Mouse (Mus musculus) naive thymus-derived CD4-positive, alpha-beta T cell, adult 2 months (primary cell): Measurements from ENCODE around the gene Hnf1b.

Experiments
- DNase-seq: peaks from one replicate; pipeline ENCODE4 v3.0.0-alpha.2; 2011; ENCODE audit warnings: low read depth

Gene Hnf1b

DNA sequence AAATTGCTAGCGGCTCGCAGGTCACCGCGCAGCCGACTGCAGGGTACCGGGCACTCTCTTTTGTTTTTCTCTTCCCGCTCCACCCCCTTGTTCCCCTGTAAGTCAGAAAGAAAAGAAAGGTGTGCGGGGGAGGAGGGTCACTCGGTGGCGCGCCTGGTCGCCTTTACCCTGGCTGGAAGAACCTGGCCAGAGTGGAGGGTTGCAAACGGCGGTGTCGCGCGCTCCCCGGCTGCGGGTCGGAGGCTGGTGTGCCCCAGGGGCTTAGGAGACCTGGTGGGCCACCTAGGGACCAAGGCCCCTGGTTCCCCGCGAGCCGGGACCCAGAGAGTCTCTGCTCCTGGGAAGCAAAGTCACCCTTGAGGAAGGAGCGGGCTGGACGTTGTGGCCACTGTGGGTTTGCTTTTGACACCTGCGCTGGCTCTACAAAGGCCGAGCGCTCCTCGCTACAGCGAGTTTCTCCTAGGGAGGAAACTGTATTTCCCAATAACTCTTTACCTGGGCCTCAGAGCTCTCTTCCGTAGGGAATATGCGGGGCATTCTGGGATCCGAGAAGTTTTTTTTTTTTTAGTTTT lies 3.4 kb downstream of the Hnf1b start:
- DNase-seq: no peak

DNA sequence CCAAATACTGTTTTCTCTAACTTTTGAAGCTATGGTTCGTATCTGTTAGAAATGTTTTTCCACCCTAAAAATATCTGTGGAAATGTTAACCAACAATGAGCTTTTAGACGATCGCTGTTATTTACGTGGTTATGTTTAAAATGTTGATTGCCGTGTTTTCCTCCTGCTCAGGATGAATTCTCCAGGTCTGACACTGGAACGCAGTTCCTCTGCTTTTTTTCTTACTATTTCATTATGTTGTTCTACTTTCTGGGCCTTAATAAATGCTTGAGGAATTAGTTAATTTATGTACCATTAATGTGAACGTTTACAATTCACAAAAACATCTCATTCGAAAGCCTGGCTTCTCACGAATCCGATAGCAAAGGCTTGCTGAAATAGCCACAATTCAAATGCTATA lies 4.2 kb downstream of the Hnf1b start:
- no peak for DNase-seq

DNA sequence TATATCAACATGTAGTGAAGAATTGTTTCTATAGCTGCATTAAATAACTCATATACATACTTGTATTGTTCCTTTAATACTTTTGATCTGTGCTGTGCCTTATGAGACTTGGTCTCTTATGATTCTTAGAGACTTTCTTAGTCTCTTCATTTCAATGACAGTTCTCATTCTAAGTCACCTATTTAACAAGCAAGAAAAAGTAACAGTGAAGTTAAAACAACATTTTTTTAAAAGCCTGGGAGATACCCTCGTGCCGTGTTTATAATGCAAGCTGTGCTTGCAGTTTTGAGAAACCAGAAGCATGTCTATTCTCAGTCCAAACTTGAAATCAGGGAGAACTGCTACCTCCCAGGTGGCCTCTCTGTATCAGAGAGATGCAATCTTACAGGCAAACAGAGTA lies 4.8 kb downstream of the Hnf1b start:
- no peak for DNase-seq

DNA sequence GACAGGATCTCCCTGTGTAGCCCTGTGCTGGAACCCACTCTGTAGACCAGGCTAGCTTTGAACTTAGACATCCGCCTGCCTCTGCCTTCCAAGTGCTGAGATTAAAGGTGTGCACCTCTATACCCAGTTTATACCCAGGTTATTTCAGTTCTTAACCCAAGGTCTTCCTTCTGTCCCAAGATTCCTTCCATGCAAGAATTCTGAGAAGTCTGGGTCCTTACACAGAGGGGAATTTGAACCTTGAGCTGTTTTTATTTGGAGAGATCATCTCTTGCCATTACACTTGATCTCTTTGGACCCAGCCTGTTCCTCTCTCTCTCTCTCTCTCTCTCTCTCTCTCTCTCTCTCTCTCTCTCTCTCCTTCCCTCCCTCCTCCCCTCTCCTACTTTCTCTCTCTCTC lies 7.4 kb downstream of the Hnf1b start:
- DNase-seq: no peak

DNA sequence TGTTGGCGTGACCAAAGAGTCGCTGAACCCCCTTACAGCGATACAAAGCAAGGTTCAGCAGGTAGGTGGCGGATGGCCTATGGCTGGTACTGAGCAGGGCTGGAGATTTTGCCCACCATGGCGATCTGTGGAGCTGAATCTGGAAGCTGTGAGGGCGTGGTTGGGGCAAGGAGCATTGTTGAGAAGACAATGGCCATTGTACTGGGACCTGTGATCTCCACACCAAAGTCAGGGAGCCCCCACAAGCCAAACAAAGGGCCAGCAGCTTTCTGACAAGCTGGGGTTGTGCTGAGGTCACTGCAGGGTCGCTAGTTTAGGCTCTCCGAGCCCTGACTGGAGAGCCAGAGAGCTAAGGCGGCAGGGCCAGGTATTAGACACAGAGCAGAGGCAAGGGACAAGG lies 15.4 kb downstream of the Hnf1b start:
- no peak for DNase-seq

DNA sequence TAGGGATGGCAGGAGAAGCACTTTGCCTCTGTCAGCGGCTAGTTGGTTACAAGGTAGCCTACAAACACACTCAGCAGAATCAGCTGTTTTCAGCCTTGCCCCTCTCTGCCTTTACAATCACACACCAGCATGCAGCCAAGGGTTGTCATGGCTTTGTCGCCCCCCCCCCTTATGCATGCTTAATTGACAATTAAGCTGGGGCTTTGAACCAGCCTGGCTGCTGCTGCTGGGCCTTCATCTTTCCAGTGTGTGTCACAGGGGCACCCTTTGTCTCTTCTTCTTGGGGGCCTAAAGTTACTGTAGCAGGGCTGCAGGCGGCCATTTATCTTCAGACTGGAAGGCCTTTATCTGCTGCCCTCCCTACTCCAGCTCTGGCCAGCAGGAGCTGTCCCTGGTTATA lies 17.7 kb downstream of the Hnf1b start:
- DNase-seq: no peak

DNA sequence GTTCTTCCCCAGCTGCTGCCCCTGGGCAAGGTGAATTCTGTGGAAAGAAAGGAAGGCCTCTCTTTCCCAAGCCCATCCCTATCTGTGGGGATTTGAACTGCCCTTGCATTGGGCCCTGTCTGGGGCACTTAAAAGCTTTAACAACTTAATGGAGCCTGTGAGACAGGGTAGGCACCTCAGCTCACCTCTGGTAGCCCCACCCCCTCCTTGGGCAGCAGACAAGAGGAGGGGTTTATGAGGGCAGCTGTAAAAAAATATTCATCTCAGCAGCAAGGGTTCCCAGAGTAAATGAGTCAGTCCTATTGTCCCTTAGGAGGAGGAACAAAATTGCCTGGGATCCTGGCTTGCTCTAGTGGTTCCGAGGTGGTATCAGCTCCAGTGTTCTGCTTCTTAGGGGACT lies 19.3 kb downstream of the Hnf1b start:
- no peak for DNase-seq

DNA sequence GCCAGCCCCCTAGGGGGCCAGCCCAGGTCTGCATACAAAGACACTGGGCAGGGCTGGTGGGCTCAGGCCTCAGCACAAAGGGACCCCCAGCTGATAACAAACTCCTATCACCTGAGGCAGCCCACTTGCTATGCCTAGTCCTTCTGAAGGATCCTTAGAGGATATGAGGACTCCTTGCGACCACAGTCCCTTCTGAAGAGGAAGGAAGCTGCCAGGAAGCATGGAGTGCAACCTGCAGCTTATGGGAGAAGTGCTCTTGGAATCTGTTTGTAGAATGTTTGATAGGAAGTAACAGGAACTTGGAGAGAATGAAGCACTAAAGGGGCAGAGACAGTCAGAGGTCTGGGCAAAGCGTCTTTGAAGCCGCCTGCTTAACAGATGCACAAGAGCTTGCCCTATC lies 19.8 kb downstream of the Hnf1b start:
- DNase-seq: no peak

DNA sequence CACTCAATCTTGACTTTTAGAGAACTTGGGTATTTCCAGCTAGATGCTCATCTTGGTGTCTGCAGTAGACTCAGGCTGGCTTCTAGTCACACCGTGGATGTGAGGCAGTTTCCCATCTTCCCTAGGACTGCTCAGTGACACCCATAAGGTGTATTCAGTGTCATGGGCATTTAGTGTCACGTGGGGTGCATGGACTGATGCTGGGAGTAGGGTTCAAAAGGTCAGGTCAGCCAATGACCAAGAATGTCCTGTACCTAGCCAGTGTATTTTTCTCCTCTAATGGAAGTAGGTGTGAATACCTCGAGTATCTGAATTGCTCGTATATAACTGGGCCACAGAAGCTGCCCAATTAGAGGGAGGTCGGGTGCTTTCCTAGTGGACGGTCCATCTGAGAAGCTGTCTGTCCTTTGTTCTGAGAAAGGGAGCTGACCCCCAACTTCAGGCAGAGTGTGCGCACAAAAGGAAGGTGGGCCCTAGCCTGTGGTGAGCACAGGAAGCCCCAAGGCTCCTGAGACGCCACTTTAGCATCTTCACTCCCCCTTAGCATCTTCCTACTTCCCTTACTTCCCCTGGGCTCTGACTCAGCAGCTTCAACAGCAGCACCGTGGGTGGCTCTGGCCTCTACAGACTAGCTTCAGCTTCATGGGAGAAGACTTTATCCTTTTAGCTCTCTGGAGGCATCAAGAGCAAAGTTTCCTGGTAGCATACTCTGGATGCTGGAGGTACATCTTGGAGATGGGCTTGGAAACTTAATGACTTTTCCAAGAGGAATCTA lies 22.1 kb downstream of the Hnf1b start:
- no peak for DNase-seq

DNA sequence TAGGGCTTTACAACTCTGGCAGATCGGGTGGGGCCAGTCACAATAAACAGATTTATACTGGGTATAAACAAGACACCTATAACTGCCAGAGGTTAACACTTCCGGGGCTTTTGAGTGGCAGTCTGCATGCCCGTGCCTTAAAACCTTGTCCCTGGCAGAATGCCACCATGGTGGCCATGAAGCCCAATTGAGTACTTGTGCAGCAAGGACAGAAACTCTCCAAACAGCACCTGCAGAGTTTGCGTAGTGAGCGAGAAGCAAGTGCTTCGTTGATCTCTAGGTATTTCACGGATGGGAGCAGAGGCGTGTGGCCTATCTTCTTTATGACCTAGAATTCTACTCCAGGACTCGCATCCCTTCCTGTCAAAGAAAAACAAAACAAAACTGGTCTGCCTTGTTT lies 23.6 kb downstream of the Hnf1b start:
- DNase-seq: no peak

DNA sequence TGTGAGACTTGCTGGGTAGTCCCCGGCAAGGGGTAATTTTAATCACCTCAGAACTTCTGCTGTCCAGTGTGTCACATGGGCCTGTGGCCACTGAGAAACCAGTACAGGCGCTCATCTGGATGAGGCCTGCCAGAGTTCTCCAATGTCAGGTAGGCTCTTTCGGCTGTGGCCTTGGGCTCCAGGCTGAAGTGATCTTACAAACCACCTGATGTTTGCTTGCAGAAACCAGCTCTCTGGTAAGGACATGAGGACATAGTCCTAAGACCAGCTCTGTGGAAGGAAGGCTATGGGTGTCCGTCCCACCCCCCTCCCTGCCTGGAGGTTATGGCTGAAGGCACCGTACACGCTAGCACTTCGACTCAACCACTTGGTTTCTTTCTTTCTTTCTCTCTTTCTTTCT lies 26.8 kb downstream of the Hnf1b start:
- DNase-seq: no peak

DNA sequence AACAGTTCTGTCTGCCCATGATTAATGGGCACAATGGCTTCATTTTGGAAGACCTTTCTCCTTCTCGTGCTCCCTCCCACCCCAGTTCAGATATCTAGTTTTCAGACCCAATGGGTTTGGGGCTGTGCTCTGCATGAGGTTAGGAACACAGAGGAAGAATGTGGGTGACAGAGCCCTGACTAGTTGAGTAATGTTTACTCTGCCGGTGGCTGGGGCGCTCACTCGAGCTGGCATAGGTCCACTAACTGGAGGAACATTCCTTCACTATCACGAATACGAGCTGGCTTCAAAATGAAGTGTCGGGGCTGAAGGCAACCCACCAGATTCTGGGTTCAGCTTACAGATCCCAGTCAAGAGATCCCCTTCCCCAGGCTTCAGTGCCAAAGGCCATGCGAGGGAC lies 27.9 kb downstream of the Hnf1b start:
- DNase-seq: no peak

DNA sequence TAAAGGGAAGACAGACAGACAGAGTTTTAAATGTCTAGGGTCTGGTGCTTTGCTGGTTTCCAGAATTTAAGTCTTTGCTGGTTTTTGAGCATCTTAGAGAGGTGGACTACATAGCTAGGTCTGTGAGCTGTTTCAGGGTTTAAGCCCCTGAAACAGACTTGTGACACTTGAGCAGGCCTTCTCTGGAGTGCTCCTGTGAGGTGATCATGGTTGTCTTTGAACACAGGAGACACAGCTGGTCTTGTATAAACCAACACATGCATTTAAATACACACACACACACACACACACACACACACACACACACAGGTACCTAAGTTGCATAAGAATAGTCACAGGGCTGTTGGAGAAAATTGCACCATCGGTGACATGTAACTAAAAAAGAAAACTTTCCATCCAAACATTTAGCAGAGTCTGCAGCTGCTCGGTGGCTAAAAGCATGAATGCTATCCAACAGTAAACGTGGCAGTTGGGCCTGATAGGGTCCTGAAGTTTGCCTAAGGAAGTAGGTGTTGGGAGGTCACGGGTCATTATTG lies 28.6 kb downstream of the Hnf1b start:
- DNase-seq: no peak

DNA sequence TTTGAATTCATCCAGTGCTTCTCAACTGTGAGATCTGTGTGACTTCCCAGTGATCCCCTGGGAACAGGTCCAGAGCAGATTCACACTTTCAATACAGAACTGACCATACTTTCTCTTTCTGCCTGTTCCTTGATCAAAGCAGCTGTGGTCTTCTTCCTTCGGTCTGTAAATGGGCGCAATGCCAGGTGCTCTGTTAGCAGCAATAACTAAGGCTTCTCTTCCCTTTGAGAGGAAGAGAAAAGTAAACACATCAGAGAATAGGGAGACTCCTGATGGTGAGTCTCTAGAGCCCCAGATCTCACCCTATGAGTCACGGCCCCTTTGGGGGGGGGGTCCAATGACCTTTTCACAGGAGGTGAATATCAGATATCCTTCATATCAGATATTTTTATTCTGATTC lies 29.3 kb downstream of the Hnf1b start:
- DNase-seq: no peak

DNA sequence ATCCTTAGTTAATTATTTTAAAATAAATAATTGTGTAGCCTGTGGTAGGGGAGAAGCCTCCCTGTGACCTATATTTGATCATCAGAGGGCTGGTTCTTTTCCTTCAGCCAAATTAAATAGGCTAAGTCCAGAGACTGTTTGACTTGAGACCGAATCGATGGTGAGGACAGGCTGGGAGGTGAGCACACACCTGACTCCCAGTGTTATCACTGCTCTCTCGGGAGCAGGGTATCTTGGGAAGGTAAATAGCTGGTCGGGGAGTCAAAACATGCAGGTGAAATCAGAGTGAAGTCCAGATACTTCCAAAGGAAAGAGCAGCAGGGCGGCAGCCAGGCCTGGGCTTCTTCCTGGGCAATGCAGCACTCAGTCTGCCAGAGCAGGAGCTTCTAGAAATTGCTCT lies 31.6 kb downstream of the Hnf1b start:
- DNase-seq: no peak

DNA sequence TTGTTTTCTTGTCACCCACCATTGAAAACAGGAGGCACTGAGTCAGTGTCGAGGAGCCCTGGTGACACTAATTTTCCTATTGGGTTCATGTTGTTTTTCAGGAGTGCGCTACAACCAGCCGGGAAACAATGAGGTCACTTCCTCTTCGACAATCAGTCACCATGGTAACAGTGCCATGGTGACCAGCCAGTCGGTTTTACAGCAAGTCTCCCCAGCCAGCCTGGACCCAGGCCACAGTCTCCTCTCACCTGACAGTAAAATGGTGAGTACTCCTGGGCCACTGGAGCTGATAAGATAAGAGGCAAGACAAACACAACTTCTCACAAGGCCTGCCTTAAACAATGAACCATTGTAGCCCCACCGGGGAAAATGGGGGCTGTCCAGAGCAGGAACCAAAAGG lies 32.7 kb downstream of the Hnf1b start:
- no peak for DNase-seq

DNA sequence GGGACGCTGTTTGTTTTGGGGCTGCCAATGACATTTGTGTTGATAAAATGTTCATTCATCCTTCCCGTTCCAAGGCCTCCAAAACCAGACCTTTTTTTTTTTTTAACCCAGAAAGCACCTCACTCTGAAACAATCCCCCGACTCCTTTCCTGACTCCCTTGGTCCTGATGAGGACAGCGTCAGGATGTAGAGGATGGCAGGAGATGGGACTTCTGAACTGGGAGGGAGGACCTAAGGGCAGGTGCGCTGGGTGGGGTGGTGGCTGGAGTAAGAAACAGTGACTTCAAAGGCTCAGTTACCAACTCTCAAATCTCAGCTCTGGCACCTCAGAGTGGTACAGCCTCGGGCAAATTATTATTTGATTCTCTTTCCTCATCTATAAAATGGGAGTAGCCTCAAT lies 33.2 kb downstream of the Hnf1b start:
- no peak for DNase-seq

DNA sequence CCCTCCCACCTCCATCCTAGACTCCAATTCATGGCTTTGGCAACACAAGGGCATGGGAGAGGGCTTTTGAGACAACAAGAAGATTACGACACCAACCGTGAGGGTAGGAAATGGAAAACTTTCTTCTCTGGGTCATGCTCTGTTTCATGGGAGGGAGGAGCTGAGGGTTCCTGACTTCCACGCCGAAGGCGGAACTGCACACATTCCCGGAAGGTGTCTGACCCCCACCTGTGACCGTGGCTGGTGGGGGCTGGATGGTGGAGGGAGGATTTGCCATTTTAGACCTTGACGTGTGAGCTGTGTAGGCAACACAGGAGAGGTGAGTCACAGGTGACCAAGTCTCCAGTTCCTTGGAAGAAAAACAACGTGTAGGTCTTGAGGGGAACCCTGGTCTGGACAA lies 33.9 kb downstream of the Hnf1b start:
- DNase-seq: no peak

DNA sequence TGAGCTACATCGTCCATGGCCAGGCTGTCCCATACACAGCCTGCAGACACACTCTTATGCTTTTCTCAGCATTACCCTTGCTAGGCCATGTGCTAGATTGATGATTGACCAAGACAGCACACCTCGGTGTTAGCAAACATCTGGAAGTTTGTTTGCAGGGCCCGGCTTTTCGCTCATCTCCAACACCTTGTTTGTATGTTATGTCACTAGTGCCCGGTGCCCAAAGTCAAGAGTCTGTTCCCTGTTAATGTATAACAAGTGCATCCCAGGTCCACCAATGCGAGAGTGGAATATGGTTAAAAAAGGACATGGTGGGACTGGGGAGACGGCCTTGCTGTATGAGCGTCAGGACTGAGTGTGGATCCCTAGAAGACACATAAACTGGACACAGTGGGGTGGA lies 35.3 kb downstream of the Hnf1b start:
- no peak for DNase-seq

DNA sequence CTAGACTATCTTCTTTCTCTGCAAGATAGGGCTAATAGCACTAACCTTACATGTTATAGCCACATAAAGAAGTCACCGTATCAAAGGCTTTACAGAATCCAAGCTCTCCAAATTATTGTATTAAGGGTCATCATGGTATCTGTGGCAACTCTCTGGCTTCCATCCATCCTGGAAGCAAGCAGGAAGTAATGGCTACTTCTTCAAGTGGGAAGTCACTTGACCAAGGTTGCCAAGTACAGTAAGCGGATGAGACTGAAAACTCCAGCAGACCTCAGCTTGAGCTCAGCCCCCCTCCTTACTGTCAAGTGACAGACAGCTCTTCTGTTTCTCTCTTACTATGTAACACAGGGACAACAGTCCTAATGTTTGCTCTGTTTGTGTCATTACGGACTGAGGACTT lies 36.9 kb downstream of the Hnf1b start:
- no peak for DNase-seq

DNA sequence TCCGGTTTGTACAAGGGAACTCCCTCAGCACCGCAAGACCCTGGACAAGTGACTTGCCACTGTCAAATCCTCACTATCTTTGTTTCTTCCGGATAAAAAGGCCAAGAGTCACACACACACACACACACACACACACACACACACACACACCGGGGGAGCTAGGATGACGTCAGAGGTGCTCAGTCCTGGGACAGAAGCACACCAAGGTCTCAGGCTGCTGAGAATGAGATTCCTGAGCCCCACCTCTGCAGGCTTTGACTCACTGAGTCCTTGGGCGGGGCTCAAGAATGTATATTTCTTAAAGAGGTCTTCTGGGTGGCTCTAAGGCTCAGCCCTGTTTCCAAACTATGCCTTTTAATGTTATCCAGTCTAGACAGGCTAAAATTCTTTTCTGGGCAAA lies 41.5 kb downstream of the Hnf1b start:
- DNase-seq: no peak

DNA sequence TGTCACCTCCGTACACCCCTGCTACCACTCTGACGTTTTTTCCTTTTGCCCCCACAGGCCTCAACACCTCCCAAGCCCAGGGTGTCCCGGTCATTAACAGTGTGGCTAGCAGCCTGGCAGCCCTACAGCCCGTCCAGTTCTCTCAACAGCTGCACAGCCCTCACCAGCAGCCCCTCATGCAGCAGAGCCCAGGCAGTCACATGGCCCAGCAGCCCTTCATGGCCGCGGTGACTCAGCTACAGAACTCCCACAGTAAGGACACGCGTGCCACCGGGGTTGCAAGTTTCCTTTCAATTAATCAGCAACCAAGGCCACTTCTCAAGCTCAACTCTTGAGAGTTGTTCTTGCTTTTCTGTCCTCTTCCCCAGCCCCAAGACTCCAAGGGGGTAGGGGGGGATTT lies 43.5 kb downstream of the Hnf1b start:
- no peak for DNase-seq

DNA sequence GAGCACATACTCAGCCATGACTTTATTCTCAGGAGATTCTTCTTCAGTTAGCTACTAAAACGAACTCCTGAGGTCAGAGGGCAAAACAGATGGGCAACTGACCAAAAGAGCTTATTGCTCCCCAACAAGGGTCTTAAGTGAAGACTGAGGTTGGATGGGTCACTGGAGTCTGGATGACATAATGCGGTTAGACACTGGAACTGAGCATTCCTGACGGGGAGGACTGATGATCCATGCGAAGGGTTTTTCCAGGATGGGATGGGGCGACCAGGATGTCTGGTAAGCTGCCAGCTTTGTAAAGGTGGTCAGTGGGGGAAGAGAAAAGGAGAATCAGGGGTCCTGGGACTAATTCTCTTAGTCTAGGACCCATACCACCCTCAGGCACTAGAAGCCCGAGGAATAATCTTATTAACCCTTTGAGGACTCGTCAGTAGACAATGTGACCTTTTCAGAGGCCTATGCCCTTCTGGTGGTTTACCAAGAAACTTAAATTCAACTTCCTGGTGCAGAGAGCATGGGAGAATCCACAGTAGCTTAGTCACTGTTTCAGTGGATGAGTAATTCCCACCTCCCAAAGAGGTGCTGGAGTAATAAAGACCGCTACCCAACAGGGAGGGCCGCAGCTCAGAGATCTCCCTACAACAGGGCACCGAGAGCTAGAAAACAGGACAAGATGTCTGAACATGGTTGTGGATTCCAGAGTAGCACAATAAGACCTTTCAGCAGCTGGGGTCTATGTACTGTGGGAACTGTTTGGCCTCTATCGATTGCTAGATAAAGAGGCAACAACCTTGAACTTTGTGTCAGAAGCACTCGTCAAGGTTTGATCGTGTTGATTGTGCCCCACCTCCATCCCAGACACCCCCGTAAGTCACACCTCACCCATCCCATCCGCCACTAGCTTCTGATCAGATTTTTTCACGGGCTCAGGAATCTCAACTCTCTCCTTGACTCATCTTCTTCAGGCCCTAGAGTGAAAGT lies 46.9 kb downstream of the Hnf1b start:
- no peak for DNase-seq
